Mouse (Mus musculus) cortical plate, adult 2 months (tissue): Measurements from ENCODE around the gene Creb3l1.

Experiments
- CTCF ChIP-seq: fragments of 200-500 bp; IDR thresholded peaks from 2 replicates; pipeline ENCODE4 v1.5.1; 2011; ENCODE audit warnings: mild to moderate bottlenecking, control low read depth, low read length; ENCODE audit not compliant: insufficient read depth; ENCODE audit errors: extremely low read depth
- POLR2A ChIP-seq: fragments of 200-500 bp; IDR thresholded peaks from 2 replicates; pipeline ENCODE4 v1.6.1; 2011; ENCODE audit warnings: mild to moderate bottlenecking, low read length, control low read depth; ENCODE audit not compliant: insufficient read depth; ENCODE audit errors: extremely low read depth

DNA sequence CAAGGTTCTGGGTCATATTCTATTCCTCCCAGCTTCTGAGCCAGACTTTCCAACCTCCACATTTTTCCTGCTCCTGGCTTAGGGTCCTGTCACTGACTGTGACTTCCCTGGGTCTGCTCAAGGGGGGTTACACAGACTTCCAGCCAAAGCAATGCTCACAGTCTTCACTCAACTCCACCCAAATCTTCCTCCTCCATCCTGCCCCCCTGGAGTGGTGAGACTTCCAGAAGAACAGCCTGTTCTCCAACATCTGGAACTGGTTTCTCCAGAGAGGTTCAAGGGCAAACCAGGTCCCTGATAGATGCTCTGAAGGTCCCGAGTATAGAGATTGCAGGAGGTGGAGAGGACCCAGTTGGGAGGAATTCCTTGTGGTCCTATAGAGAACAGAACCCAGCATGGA is 6.9 kb downstream of the Creb3l1 start:
- TF ChIP-seq POLR2A (no peak), CTCF (no peak)
